Mouse (Mus musculus) brain, embryonic 14.5 days (tissue): ENCODE measurements at regions not wholly inside any gene's neighbourhood (a gene's known extent, or its start where the extent isn't known, plus 50 kb on each side); places are given as distances from the start of the nearest gene placed in this dataset.

Experiments
- CTCF ChIP-seq: fragments of 200-500 bp; IDR thresholded peaks from 2 replicates; pipeline ENCODE4 v1.5.1; 2012; ENCODE audit warnings: inconsistent platforms, mild to moderate bottlenecking, moderate library complexity, borderline replicate concordance; ENCODE audit not compliant: insufficient read depth, insufficient read length; ENCODE audit errors: extremely low read depth
- POLR2A ChIP-seq: fragments of 200-500 bp; IDR thresholded peaks from 2 replicates; pipeline ENCODE4 v1.6.1; 2012; ENCODE audit warnings: mild to moderate bottlenecking, inconsistent platforms, borderline replicate concordance; ENCODE audit not compliant: poor library complexity, insufficient read depth, insufficient read length, severe bottlenecking; ENCODE audit errors: extremely low read depth

DNA sequence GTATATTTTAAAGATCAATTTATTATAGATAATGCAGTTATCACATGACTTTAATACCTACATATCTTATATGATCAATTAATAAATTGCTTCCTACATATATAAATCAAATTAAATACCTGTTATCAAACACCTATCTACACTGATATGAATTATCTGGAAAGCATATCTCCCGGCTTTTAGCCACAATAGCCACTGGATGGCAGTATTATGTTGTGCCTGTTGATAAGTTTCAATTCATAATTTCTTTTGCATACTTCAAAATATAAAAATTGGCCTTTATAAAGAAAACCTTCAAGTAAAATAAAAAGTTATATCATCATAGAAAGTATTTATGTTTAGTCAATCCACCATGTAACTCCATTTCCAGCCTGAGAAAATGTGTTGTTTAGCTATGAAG, 6464.2 kb downstream of the 9330182O14Rik start:
- no peak for TF ChIP-seq CTCF
- TF ChIP-seq POLR2A: no peak
